Mouse (Mus musculus): ENCODE measurements around the gene Vangl1. TPM values are rescaled to one million over a fixed set of nuclear protein-coding genes. Genes with fewer than 3 reads are reported as not detected.
A peak's percentile ranks its signal among the peaks of the same experiment; 100 is the strongest.

Vangl1 gene
- total RNA-seq, 2 experiments from 2014 or later = 11.8 to 12.4 TPM

- no peak for DNase-seq
Measured at GRCm38 (mm10) chr3:102198446-102198845, 6.0 kb downstream of the Vangl1 start.

GRCm38 (mm10) chr3:102197746-102198145 lies 6.7 kb downstream of the Vangl1 start:
- no peak for DNase-seq

- no peak for DNase-seq
Measured at GRCm38 (mm10) chr3:102197152-102197551, 7.3 kb downstream of the Vangl1 start.

- no peak for DNase-seq
Measured at GRCm38 (mm10) chr3:102196166-102196565, 8.3 kb downstream of the Vangl1 start.

GRCm38 (mm10) chr3:102195762-102196161 lies 8.7 kb downstream of the Vangl1 start:
- no peak for DNase-seq

- no peak for DNase-seq
Measured at GRCm38 (mm10) chr3:102194291-102195051, 10.0 kb downstream of the Vangl1 start.

GRCm38 (mm10) chr3:102193488-102194290 lies 10.8 kb downstream of the Vangl1 start:
- DNase-seq = peak; percentile 20

GRCm38 (mm10) chr3:102192621-102193020 lies 11.9 kb downstream of the Vangl1 start:
- DNase-seq = no peak

- no peak for DNase-seq
Measured at GRCm38 (mm10) chr3:102191575-102191974, 12.9 kb downstream of the Vangl1 start.

- DNase-seq = no peak
Measured at GRCm38 (mm10) chr3:102190642-102191041, 13.9 kb downstream of the Vangl1 start.

GRCm38 (mm10) chr3:102190015-102190414 lies 14.5 kb downstream of the Vangl1 start:
- DNase-seq = no peak

GRCm38 (mm10) chr3:102188972-102189371 lies 15.5 kb downstream of the Vangl1 start:
- DNase-seq = no peak

GRCm38 (mm10) chr3:102187401-102187800 lies 17.1 kb downstream of the Vangl1 start:
- no peak for DNase-seq

GRCm38 (mm10) chr3:102184721-102185120 lies 19.8 kb downstream of the Vangl1 start:
- no peak for DNase-seq

GRCm38 (mm10) chr3:102182601-102183000 lies 21.9 kb downstream of the Vangl1 start:
- DNase-seq = no peak

GRCm38 (mm10) chr3:102181191-102181590 lies 23.3 kb downstream of the Vangl1 start:
- DNase-seq = no peak

- no peak for DNase-seq
Measured at GRCm38 (mm10) chr3:102180746-102181145, 23.7 kb downstream of the Vangl1 start.

GRCm38 (mm10) chr3:102179869-102180268 lies 24.6 kb downstream of the Vangl1 start:
- no peak for DNase-seq

- DNase-seq = no peak
Measured at GRCm38 (mm10) chr3:102177837-102178615, 26.5 kb downstream of the Vangl1 start.

GRCm38 (mm10) chr3:102176116-102176515 lies 28.4 kb downstream of the Vangl1 start:
- DNase-seq = no peak

- DNase-seq = no peak
Measured at GRCm38 (mm10) chr3:102175701-102176100, 28.8 kb downstream of the Vangl1 start.

- DNase-seq = no peak
Measured at GRCm38 (mm10) chr3:102174118-102174865, 30.2 kb downstream of the Vangl1 start.

Data from gastrocnemius, postnatal 10 days (tissue).